Mouse (Mus musculus): ENCODE results near the gene Nrcam. TPM values are rescaled to one million over a fixed set of nuclear protein-coding genes. Genes with fewer than 3 reads are reported as not detected.

Gene Nrcam
- polyA plus RNA-seq, 1 experiment from 2014 or later: 1.5 TPM

DNA sequence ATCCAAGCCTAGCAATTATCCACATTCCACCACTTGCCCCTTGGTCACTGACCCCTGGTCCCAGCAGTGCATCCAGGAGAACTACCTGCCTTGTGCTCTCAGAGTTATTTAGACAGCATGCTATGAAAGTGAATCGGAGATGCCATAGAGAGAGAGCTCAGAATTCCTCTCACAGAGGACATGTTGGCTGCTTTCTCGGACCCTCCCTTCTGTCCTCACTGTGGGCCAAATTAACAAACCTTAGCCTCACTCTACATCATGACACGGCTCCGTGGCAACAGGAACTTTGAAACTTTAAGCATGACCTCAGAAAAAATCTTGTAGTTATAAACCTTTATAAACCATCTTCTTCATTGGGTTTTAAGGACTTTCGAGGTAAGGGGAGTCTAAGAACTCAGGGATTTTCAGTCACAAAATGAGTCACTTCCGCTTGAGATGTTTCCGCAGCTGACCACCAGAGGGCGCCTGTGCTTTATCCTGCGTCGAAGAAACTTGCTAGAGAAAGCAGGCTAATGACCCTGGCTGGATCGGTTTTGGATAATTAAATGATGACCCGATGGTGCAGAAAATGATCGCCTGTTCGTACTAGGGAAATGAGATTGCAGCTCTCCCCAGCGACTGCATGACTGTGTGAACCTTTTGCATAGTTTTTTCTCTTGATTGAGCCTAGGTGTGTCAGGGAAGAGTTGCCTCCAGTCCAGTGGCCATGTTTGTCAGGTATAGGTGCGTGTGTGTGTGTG lies 272.9 kb downstream of the Nrcam start:
- Histone ChIP-seq H3K27ac (ENCODE audit: low read length) (no peak overlapping the region), H3K4me2 (ENCODE audit: low read depth, low read length) (no peak overlapping the region), H3K9me3 (replicated peaks; ENCODE audit: control insufficient read depth, low read length) (no peaks in the 10 kb centered on the region), H3K36me3 (ENCODE audit: control insufficient read depth, insufficient read depth) (no peaks in the 10 kb centered on the region), H3K9ac (ENCODE audit: low read length) (no peak overlapping the region), H3K4me3 (ENCODE audit: low read length) (no peak overlapping the region), H3K4me1 (ENCODE audit: control insufficient read depth, insufficient read depth, low read length) (0 out of 2 replicates have a peak, but pooled peaks cover 4% of the 10 kb centered on the region), H3K27me3 (ENCODE audit: control insufficient read depth, insufficient read depth, low read length) (no peaks in the 10 kb centered on the region)
- no peak for ATAC-seq (replicated peaks; ENCODE audit: extremely low read depth, insufficient read depth, low FRiP score)
- 37% methylated on average over 16 of the region's 16 CpGs for WGBS

GRCm38 (mm10) chr12:44602269-44602957 lies 273.7 kb downstream of the Nrcam start:
- H3K4me3 ChIP-seq (ENCODE audit: low read length): no peak overlapping the region
- peak; percentile 23; the same call in 1 of the 2 replicates for ATAC-seq (replicated peaks; ENCODE audit: extremely low read depth, insufficient read depth, low FRiP score)
- WGBS: 49% methylated on average over 11 of the region's 11 CpGs
- no peaks in the 10 kb centered on the region for H3K27me3 ChIP-seq (ENCODE audit: control insufficient read depth, insufficient read depth, low read length)
- H3K9ac ChIP-seq (ENCODE audit: low read length): no peak overlapping the region
- H3K9me3 ChIP-seq (replicated peaks; ENCODE audit: control insufficient read depth, low read length): no peaks in the 10 kb centered on the region
- H3K4me1 ChIP-seq (ENCODE audit: control insufficient read depth, insufficient read depth, low read length): 0 out of 2 replicates have a peak, but pooled peaks cover 4% of the 10 kb centered on the region
- H3K4me2 ChIP-seq (ENCODE audit: low read depth, low read length): no peak overlapping the region
- H3K27ac ChIP-seq (ENCODE audit: low read length): no peak overlapping the region
- no peaks in the 10 kb centered on the region for H3K36me3 ChIP-seq (ENCODE audit: control insufficient read depth, insufficient read depth)

DNA sequence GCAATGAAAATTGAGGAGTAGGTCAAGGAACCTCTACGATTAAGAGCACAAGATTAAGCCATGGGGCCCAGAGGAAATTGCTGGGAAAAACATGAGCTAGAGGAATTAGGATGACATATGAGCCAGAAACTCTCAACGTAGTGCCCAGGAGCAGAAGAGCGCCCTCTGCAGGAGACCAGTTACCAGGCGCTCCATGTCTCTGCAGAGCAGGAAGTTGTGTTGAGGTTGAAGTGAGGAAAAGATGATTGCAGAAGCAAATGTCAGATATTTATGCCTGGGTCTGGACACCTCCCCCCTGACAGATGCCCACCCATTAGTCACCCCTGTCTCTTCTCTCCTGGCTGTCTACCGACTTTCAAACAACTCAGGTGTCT lies 274.3 kb downstream of the Nrcam start:
- no peak for ATAC-seq (replicated peaks; ENCODE audit: extremely low read depth, insufficient read depth, low FRiP score)

GRCm38 (mm10) chr12:44617001-44617421 lies 288.3 kb downstream of the Nrcam start:
- Histone ChIP-seq H3K9me3 (replicated peaks; ENCODE audit: control insufficient read depth, low read length) (no peaks in the 10 kb centered on the region), H3K36me3 (ENCODE audit: control insufficient read depth, insufficient read depth) (no peaks in the 10 kb centered on the region), H3K4me2 (ENCODE audit: low read depth, low read length) (no peak overlapping the region), H3K27ac (ENCODE audit: low read length) (no peak overlapping the region), H3K4me3 (ENCODE audit: low read length) (no peak overlapping the region), H3K9ac (ENCODE audit: low read length) (no peak overlapping the region), H3K27me3 (ENCODE audit: control insufficient read depth, insufficient read depth, low read length) (no peaks in the 10 kb centered on the region), H3K4me1 (ENCODE audit: control insufficient read depth, insufficient read depth, low read length) (no peaks in the 10 kb centered on the region)
- WGBS: 64% methylated on average over 2 of the region's 2 CpGs
- no peak for ATAC-seq (replicated peaks; ENCODE audit: extremely low read depth, insufficient read depth, low FRiP score)

More for the DNA sequence above, 274.3 kb downstream of the Nrcam start:
- no peaks in the 10 kb centered on the region for H3K27me3 ChIP-seq (ENCODE audit: control insufficient read depth, insufficient read depth, low read length)
- H3K4me1 ChIP-seq (ENCODE audit: control insufficient read depth, insufficient read depth, low read length): 0 out of 2 replicates have a peak, but pooled peaks cover 4% of the 10 kb centered on the region
- H3K4me3 ChIP-seq (ENCODE audit: low read length): no peak overlapping the region
- H3K27ac ChIP-seq (ENCODE audit: low read length): no peak overlapping the region
- no peak overlapping the region for H3K9ac ChIP-seq (ENCODE audit: low read length)
- H3K9me3 ChIP-seq (replicated peaks; ENCODE audit: control insufficient read depth, low read length): no peaks in the 10 kb centered on the region
- 64% methylated on average over 5 of the region's 5 CpGs for WGBS
- no peak overlapping the region for H3K4me2 ChIP-seq (ENCODE audit: low read depth, low read length)
- H3K36me3 ChIP-seq (ENCODE audit: control insufficient read depth, insufficient read depth): no peaks in the 10 kb centered on the region

DNA sequence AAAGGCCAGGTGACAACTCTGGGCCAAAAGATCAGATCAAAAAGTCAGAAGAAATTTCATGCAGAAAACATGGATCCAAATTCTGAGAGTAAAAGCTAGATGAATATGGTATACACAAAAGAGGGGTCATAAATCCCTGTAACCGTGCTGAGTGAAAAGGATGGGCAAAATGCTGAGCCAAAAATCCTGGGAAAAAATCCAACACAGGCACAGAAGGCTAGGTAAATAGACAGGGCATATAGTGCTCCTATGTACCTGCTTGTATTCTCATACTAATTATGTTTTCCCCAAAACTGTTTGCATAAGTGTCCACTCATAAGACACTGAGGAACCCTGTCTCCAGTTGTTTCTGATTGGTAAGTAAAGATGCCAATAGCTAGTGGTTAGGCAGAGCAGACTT lies 288.8 kb downstream of the Nrcam start:
- ATAC-seq (replicated peaks; ENCODE audit: extremely low read depth, insufficient read depth, low FRiP score): no peak
- no peak overlapping the region for H3K4me3 ChIP-seq (ENCODE audit: low read length)
- H3K4me1 ChIP-seq (ENCODE audit: control insufficient read depth, insufficient read depth, low read length): no peaks in the 10 kb centered on the region
- no peak overlapping the region for H3K9ac ChIP-seq (ENCODE audit: low read length)
- H3K9me3 ChIP-seq (replicated peaks; ENCODE audit: control insufficient read depth, low read length): no peaks in the 10 kb centered on the region
- 73% methylated on average over 1 of the region's 1 CpGs for WGBS
- H3K36me3 ChIP-seq (ENCODE audit: control insufficient read depth, insufficient read depth): no peaks in the 10 kb centered on the region
- no peaks in the 10 kb centered on the region for H3K27me3 ChIP-seq (ENCODE audit: control insufficient read depth, insufficient read depth, low read length)
- no peak overlapping the region for H3K27ac ChIP-seq (ENCODE audit: low read length)
- H3K4me2 ChIP-seq (ENCODE audit: low read depth, low read length): no peak overlapping the region

DNA sequence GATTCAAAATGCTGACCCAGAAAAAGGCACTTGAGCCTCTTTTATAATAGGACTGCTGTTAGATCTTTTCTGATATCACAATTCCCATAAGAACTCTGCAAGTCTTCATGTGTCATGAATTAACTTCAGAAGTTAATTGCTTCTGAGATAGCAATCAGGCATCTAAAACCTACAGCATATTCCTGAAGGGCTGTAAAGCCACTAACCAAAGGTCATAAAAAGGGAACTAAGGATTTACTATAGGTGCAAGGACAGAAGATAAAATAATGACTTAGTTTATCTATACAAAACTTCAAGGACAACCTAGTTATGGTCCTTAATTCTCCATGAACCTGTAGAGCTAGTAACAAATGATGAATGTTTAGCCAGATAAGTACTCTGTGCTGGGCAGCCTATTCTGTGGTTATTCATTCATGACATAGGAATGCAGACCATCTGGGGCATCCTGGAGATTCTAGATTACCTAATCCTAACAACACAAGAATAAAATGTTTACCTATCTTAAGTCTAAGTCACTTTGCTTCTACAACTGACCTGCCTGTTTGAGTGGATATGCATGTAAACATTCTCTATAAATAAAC lies 310.7 kb downstream of the Nrcam start:
- Histone ChIP-seq H3K9ac (ENCODE audit: low read length) (no peak overlapping the region), H3K27me3 (ENCODE audit: control insufficient read depth, insufficient read depth, low read length) (no peaks in the 10 kb centered on the region), H3K4me3 (ENCODE audit: low read length) (no peak overlapping the region), H3K9me3 (replicated peaks; ENCODE audit: control insufficient read depth, low read length) (no peaks in the 10 kb centered on the region), H3K27ac (ENCODE audit: low read length) (no peak overlapping the region), H3K4me1 (ENCODE audit: control insufficient read depth, insufficient read depth, low read length) (no peaks in the 10 kb centered on the region), H3K36me3 (ENCODE audit: control insufficient read depth, insufficient read depth) (no peaks in the 10 kb centered on the region), H3K4me2 (ENCODE audit: low read depth, low read length) (no peak overlapping the region)
- ATAC-seq (replicated peaks; ENCODE audit: extremely low read depth, insufficient read depth, low FRiP score): no peak

DNA sequence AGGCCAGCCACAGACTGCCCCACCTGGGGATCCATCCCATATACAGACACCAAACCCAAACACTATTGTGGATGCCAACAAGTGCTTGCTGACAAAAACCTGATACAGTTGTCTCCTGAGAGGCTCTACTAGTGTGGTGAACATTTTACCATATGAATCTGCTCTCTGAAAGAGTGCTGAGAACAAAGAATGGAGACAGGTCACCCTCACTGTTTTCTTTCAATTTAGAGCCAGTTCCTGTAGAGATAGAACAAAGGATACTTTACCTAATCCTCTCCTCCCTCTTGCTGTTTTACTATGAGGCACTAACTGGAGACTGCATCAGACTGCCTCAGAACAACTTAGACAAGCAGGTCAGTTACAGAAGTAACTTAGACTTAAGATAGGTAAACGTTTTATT lies 311.9 kb downstream of the Nrcam start:
- ATAC-seq (replicated peaks; ENCODE audit: extremely low read depth, insufficient read depth, low FRiP score): no peak
- no peak overlapping the region for H3K4me2 ChIP-seq (ENCODE audit: low read depth, low read length)
- no peaks in the 10 kb centered on the region for H3K9me3 ChIP-seq (replicated peaks; ENCODE audit: control insufficient read depth, low read length)
- H3K9ac ChIP-seq (ENCODE audit: low read length): no peak overlapping the region
- H3K36me3 ChIP-seq (ENCODE audit: control insufficient read depth, insufficient read depth): no peaks in the 10 kb centered on the region
- no peaks in the 10 kb centered on the region for H3K4me1 ChIP-seq (ENCODE audit: control insufficient read depth, insufficient read depth, low read length)
- WGBS: 7% methylated on average over 1 of the region's 1 CpGs
- H3K27me3 ChIP-seq (ENCODE audit: control insufficient read depth, insufficient read depth, low read length): no peaks in the 10 kb centered on the region
- no peak overlapping the region for H3K4me3 ChIP-seq (ENCODE audit: low read length)
- no peak overlapping the region for H3K27ac ChIP-seq (ENCODE audit: low read length)
